Mouse (Mus musculus): ENCODE measurements around the gene Pacsin3. TPM values are rescaled to one million over a fixed set of nuclear protein-coding genes. Genes with fewer than 3 reads are reported as not detected.

Pacsin3 gene
- polyA plus RNA-seq, 1 experiment: 30.2 TPM

DNA sequence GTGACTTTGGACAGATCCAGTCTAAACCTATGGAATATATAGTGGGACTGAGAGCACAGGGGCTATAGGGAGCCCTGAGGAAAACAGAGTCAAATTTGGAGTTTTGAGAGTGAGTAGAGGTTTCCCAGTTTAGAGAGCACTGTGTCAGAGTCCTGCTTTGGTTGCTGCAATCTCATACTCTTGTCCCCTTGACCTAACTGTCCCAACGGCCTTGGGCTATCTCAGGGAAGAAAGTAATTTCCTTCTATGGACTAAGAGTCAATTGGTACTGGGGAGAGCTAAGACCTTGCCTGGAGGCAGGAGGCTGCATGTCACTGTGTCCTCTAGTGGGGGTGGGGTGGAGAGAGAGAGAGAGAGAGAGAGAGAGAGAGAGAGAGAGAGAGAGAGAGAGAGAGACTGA is 3.1 kb downstream of the Pacsin3 start:
- 70% methylated on average over 1 of the region's 1 CpGs for WGBS
- no peak for DNase-seq
- Histone ChIP-seq H3K4me1 (ENCODE audit: control insufficient read depth, insufficient read depth, low read length) (no peaks in the 10 kb centered on the region), H3K27me3 (replicated peaks; ENCODE audit: control insufficient read depth, insufficient read depth, low read length) (no peaks in the 10 kb centered on the region), H3K36me3 (ENCODE audit: control insufficient read depth, insufficient read depth, low read length) (no peaks in the 10 kb centered on the region), H3K4me3 (ENCODE audit: insufficient read depth, low read depth, low read length) (no peak overlapping the region), H3K27ac (ENCODE audit: insufficient read depth, low read depth, low read length) (0 out of 2 replicates have a peak overlapping the region, but pooled peaks have one; percentile 6)
- TF ChIP-seq POLR2A (IDR thresholded peaks at IDR 0.05; ENCODE audit: low read depth, low read length) (no peak), CTCF (conservative IDR thresholded peaks at IDR 0.05; ENCODE audit: insufficient read depth, insufficient read length, low read depth, low read length) (no peak)

DNA sequence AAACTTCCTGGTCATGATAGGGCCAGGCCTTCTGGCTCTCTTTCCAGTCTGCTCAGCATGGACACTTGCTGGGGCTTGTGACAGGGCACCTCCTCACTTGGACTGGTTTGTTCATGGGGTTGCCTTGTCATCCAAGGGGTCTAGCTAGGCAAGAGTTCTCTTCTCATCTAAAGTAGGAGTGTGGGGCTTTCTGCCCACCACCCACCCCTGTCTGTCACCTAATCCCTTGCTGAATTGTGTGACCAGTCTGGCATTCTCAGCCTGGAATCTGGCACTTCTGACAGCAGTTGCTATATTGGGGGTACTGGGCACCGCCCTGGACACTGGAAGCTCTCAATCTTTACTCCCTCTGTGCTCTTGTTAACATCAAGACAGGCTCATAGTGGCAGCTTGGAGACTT is 3.7 kb downstream of the Pacsin3 start:
- DNase-seq: no peak
- no peak overlapping the region for H3K4me3 ChIP-seq (ENCODE audit: insufficient read depth, low read depth, low read length)
- no peak for TF ChIP-seq POLR2A (IDR thresholded peaks at IDR 0.05; ENCODE audit: low read depth, low read length)
- no peak for TF ChIP-seq CTCF (conservative IDR thresholded peaks at IDR 0.05; ENCODE audit: insufficient read depth, insufficient read length, low read depth, low read length)
- no peak overlapping the region for H3K27ac ChIP-seq (ENCODE audit: insufficient read depth, low read depth, low read length)
- H3K36me3 ChIP-seq (ENCODE audit: control insufficient read depth, insufficient read depth, low read length): no peaks in the 10 kb centered on the region
- H3K27me3 ChIP-seq (replicated peaks; ENCODE audit: control insufficient read depth, insufficient read depth, low read length): no peaks in the 10 kb centered on the region
- H3K4me1 ChIP-seq (ENCODE audit: control insufficient read depth, insufficient read depth, low read length): peaks cover 4% of the 10 kb centered on the region; the same call in 1 of the 2 replicates
- WGBS: 94% methylated on average over 1 of the region's 1 CpGs

- Histone ChIP-seq H3K36me3 (ENCODE audit: control insufficient read depth, insufficient read depth, low read length) (peaks cover 2% of the 10 kb centered on the region; the same call in 1 of the 2 replicates), H3K4me3 (ENCODE audit: insufficient read depth, low read depth, low read length) (no peak overlapping the region), H3K27ac (ENCODE audit: insufficient read depth, low read depth, low read length) (peak overlapping the region; percentile 77), H3K27me3 (replicated peaks; ENCODE audit: control insufficient read depth, insufficient read depth, low read length) (no peaks in the 10 kb centered on the region), H3K4me1 (ENCODE audit: control insufficient read depth, insufficient read depth, low read length) (peaks cover 9% of the 10 kb centered on the region; the same call in 1 of the 2 replicates)
- DNase-seq: no peak
- no peak for TF ChIP-seq POLR2A (IDR thresholded peaks at IDR 0.05; ENCODE audit: low read depth, low read length)
- TF ChIP-seq CTCF (conservative IDR thresholded peaks at IDR 0.05; ENCODE audit: insufficient read depth, insufficient read length, low read depth, low read length): no peak
- 78% methylated on average over 17 of the region's 17 CpGs for WGBS
Observed at GRCm38 (mm10) chr2:91263692-91264660, 8.2 kb downstream of the Pacsin3 start.

DNA sequence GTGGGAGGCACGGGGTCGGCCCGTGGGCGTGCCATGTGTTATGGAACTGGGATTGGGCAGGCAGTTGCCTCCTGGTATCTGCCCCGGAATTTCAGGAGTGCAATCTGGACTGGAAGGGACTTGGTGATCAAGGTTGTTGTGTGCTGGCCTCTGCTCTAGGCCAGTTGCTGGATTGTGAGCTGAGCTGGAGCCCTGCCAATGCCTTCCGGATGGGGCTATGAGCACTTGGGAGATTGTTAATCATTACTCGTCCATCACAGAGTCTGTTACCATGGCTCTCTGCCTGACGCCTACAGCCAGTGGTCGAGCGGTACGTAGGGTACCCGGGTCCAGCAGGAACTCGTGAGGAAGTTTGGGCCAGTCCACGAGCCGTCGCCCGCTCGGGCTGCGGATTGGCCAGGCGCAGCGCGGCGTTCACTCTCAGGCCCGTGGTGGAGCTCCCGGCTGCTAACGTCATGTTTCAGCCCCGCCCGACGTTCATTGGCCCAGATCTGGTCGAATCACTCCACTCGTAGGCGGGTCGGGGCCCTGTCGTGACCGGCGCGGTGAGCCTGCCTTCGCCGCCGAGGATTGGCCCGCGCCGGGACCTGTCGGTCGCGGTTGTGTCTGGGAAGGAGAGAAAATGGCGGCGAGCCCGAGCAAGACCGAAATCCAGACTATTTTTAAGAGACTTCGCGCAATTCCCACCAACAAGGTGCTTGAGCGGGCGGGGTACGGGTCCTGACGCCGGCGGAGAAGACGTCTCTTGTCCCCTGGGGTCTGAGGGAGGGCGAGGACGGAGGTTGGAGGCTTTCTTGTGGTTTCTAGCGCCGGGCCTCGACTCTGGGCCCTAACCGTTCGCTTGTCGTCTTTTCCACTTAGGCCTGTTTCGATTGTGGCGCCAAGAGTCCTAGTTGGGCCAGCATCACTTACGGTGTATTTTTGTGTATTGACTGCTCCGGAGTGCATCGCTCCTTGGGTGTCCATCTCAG is 9.2 kb downstream of the Pacsin3 start, which contains the start of gene Arfgap2:
Arfgap2 (plus strand) TSS at position 264 of the 971 bp plus-strand sequence.
- Histone ChIP-seq H3K27ac (ENCODE audit: insufficient read depth, low read depth, low read length) (peak within 1 kb of the TSS; percentile 77), H3K27me3 (replicated peaks; ENCODE audit: control insufficient read depth, insufficient read depth, low read length) (no peaks in the 10 kb centered on the region), H3K4me1 (ENCODE audit: control insufficient read depth, insufficient read depth, low read length) (peaks cover 9% of the 10 kb centered on the region; the same call in 1 of the 2 replicates), H3K36me3 (ENCODE audit: control insufficient read depth, insufficient read depth, low read length) (peaks cover 4% of the 10 kb centered on the region; the same call in 1 of the 2 replicates), H3K4me3 (ENCODE audit: insufficient read depth, low read depth, low read length) (peak within 1 kb of the TSS; percentile 64)
- peak; percentile 100 for DNase-seq
- under 1% methylated on average over 72 of the region's 72 CpGs for WGBS
- TF ChIP-seq POLR2A (IDR thresholded peaks at IDR 0.05; ENCODE audit: low read depth, low read length) (peak; percentile 42), CTCF (conservative IDR thresholded peaks at IDR 0.05; ENCODE audit: insufficient read depth, insufficient read length, low read depth, low read length) (no peak)

- TF ChIP-seq POLR2A (IDR thresholded peaks at IDR 0.05; ENCODE audit: low read depth, low read length): no peak
- TF ChIP-seq CTCF (conservative IDR thresholded peaks at IDR 0.05; ENCODE audit: insufficient read depth, insufficient read length, low read depth, low read length): no peak
- H3K36me3 ChIP-seq (ENCODE audit: control insufficient read depth, insufficient read depth, low read length): peaks cover 7% of the 10 kb centered on the region
- 94% methylated on average over 3 of the region's 3 CpGs for WGBS
Observed at GRCm38 (mm10) chr2:91268042-91268441, 12.3 kb downstream of the Pacsin3 start.

GRCm38 (mm10) chr2:91268706-91269105 is 13.0 kb downstream of the Pacsin3 start:
- 70% methylated on average over 2 of the region's 2 CpGs for WGBS

More at GRCm38 (mm10) chr2:91268042-91268441, 12.3 kb downstream of the Pacsin3 start:
- Histone ChIP-seq H3K4me3 (ENCODE audit: insufficient read depth, low read depth, low read length) (no peak overlapping the region), H3K27ac (ENCODE audit: insufficient read depth, low read depth, low read length) (no peak overlapping the region), H3K4me1 (ENCODE audit: control insufficient read depth, insufficient read depth, low read length) (peaks cover 9% of the 10 kb centered on the region; the same call in 1 of the 2 replicates), H3K27me3 (replicated peaks; ENCODE audit: control insufficient read depth, insufficient read depth, low read length) (no peaks in the 10 kb centered on the region)
- DNase-seq: no peak

More at GRCm38 (mm10) chr2:91268706-91269105, 13.0 kb downstream of the Pacsin3 start:
- H3K27ac ChIP-seq (ENCODE audit: insufficient read depth, low read depth, low read length): no peak overlapping the region
- DNase-seq: no peak
- no peak overlapping the region for H3K4me3 ChIP-seq (ENCODE audit: insufficient read depth, low read depth, low read length)
- no peak for TF ChIP-seq POLR2A (IDR thresholded peaks at IDR 0.05; ENCODE audit: low read depth, low read length)
- no peak for TF ChIP-seq CTCF (conservative IDR thresholded peaks at IDR 0.05; ENCODE audit: insufficient read depth, insufficient read length, low read depth, low read length)
- H3K27me3 ChIP-seq (replicated peaks; ENCODE audit: control insufficient read depth, insufficient read depth, low read length): no peaks in the 10 kb centered on the region
- peaks cover 9% of the 10 kb centered on the region; the same call in 1 of the 2 replicates for H3K4me1 ChIP-seq (ENCODE audit: control insufficient read depth, insufficient read depth, low read length)
- H3K36me3 ChIP-seq (ENCODE audit: control insufficient read depth, insufficient read depth, low read length): peaks cover 8% of the 10 kb centered on the region

All from kidney, adult 2 months (tissue).